Mouse (Mus musculus) embryonic facial prominence, embryonic 11.5 days (tissue): ENCODE measurements around the gene Naa60. TPM values are rescaled to one million over a fixed set of nuclear protein-coding genes. Genes with fewer than 3 reads are reported as not detected.

Experiments used
- ATAC-seq: fragments of 200-750 bp; cut with Nextera tagmentation; replicated peaks from 2 replicates; pipeline ENCODE4 v1.8.0; 2017; ENCODE audit warnings: low read depth; ENCODE audit not compliant: insufficient number of reproducible peaks, low FRiP score, low TSS enrichment
- DNase-seq: peaks from one replicate; pipeline ENCODE4 v3.0.0-alpha.2; 2015; ENCODE audit warnings: low spot score
- H3K27ac ChIP-seq: fragments of 300-500 bp; sonication (generic); replicated peaks from 2 replicates; pipeline ENCODE4 v1.5.1; 2014; ENCODE audit warnings: mild to moderate bottlenecking, low read depth, low read length, control low read depth
- H3K27me3 ChIP-seq: fragments of 300-500 bp; sonication (generic); 2 replicates; pipeline ENCODE4 v1.6.1; 2014; ENCODE audit warnings: mild to moderate bottlenecking, low read length, moderate library complexity, mixed read lengths; ENCODE audit not compliant: control insufficient read depth, insufficient read depth
- H3K36me3 ChIP-seq: fragments of 300-500 bp; sonication (generic); replicated peaks from 2 replicates; pipeline ENCODE4 v1.6.1; 2014; ENCODE audit warnings: low read depth, mild to moderate bottlenecking, low read length, moderate library complexity, mixed read lengths; ENCODE audit not compliant: control insufficient read depth, insufficient read depth
- H3K4me1 ChIP-seq: fragments of 300-500 bp; sonication (generic); 2 replicates; pipeline ENCODE4 v1.6.1; 2014; ENCODE audit warnings: low read length, mixed read lengths; ENCODE audit not compliant: control insufficient read depth, insufficient read depth
- H3K4me2 ChIP-seq: fragments of 300-500 bp; sonication (generic); 2 replicates; pipeline ENCODE4 v1.6.1; 2014; ENCODE audit warnings: low read depth, mild to moderate bottlenecking, control low read depth, low read length, moderate library complexity
- H3K4me3 ChIP-seq: fragments of 300-500 bp; sonication (generic); 2 replicates; pipeline ENCODE4 v1.5.1; 2014; ENCODE audit warnings: low read depth, low read length, control low read depth
- H3K9ac ChIP-seq: fragments of 300-500 bp; sonication (generic); replicated peaks from 2 replicates; pipeline ENCODE4 v1.6.1; 2014; ENCODE audit warnings: mild to moderate bottlenecking, control low read depth, low read length
- H3K9me3 ChIP-seq: fragments of 300-500 bp; sonication (generic); replicated peaks from 2 replicates; pipeline ENCODE4 v1.6.1; 2016; ENCODE audit warnings: mild to moderate bottlenecking, low read length, inconsistent platforms, mixed read lengths; ENCODE audit not compliant: control insufficient read depth
- WGBS: fragments of 180-500 bp; shearing (Covaris S2); extraction: QIAGEN DNeasy Blood & Tissue Kit; methylation state at CpG from one replicate; pipeline ENCODE4 v1.1.7; 2014; 5-methylcytosine and 5-hydroxymethylcytosine counted together
- polyA plus RNA-seq: library from polyadenylated mRNA; unstranded; fragments of >200 nt; fragmentation: Nextera tagmentation; extraction: Ambion mirVana; gene quantifications from 2 replicates; pipeline ENCODE4 v1.2.1, GENCODE M21; 2014

The Naa60 gene
- polyA plus RNA-seq = 53.3 and 55.7 TPM in 2 replicates

DNA sequence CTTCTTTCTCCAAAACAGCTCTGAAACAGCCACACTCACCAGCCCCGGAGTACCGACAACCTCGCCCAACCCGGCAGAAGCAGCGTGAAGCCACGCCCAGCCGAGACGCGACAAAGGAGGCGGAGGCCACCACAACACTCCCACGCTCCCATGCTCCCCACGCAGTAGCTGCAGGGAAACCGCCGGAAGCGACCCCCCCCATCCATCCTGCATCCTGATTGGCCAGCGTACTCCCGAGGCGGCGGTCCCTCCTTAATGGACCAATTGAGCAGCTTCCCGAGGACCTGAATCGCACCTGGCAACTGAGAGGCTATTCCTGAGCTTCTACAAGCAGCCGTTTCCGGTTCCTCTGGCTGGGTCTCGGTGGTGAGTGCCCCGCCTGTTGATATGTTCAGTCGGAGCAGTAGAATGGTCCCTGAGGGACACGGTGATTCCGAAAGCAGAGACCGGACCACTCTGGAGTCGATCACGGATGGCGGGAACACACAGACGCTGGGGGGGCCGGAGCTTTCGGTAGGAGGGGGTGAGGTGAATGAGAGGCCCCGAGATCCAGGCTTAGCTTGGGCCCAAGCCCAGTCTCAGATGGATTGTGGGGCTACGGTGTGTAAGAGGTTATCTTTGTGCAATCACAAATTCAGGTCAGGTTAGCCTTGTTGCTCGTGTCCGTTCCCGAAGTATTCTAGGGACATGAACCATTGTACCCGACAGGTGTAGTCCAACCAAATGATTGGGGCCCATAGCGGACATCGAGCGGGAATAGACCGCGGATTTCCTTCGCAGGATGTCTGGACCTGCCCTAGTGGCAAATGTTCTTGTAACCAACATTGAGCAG lies at the start of gene Naa60:
Naa60 (plus strand) TSS at position 160 of the 832 bp plus-strand sequence.
- WGBS = 4% methylated on average over 47 of the region's 47 CpGs
- Histone ChIP-seq H3K36me3 (no peaks in the 10 kb centered on the region), H3K9ac (peak within 1 kb of the TSS; percentile 73), H3K27me3 (no peaks in the 10 kb centered on the region), H3K9me3 (no peaks in the 10 kb centered on the region), H3K4me3 (peak within 1 kb of the TSS; percentile 53), H3K4me1 (no peaks in the 10 kb centered on the region), H3K4me2 (peak within 1 kb of the TSS; percentile 77), H3K27ac (no peak within 1 kb of the TSS)
- DNase-seq (peak; percentile 93), ATAC-seq (peak; percentile 98)

DNA sequence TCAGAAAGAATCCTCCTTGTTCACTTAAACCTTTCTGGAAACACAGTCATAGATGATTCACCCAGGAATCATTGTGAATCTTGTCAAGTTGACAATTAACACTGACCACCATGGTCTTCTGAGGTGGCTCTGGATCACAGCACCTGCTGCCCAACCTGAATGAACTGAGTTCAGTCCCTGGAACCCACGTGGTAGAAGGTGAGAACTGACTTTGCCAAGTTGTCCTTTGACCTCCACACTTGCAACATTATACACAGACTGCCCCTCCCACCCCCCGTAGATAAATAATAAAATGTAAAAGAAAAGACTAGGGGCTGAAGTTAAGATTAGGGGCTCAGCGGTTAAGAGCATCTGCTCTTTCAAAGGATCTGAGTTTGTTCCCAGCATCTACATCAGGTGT lies 44.2 kb upstream of the Naa60 start:
- no peak overlapping the region for H3K9ac ChIP-seq
- no peaks in the 10 kb centered on the region for H3K9me3 ChIP-seq
- no peaks in the 10 kb centered on the region for H3K4me1 ChIP-seq
- H3K4me3 ChIP-seq = no peak overlapping the region
- DNase-seq (no peak), ATAC-seq (no peak)
- H3K4me2 ChIP-seq = no peak overlapping the region
- H3K27me3 ChIP-seq = no peaks in the 10 kb centered on the region
- WGBS = 59% methylated on average over 3 of the region's 3 CpGs
- H3K27ac ChIP-seq = no peak overlapping the region
- H3K36me3 ChIP-seq = no peaks in the 10 kb centered on the region

DNA sequence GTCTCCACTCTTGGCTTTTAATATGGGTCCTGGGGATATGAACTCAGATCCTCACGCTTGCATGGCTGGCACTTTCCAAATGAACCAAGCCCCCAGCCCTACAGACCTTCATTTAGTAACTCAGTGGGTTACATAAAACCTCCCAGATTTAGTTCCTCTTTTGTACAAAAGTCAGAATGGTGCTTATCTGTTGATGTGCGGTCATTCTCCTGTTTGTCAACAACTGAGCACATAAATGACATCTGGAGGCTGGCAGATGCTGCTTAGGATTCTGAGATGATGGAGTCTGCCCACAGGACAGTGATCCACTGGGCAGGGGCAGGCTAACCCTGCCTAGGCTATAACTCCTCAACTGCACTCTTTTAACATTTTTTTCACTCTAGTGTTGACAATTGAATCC lies 42.4 kb upstream of the Naa60 start:
- H3K27ac ChIP-seq = no peak overlapping the region
- H3K9ac ChIP-seq = no peak overlapping the region
- ATAC-seq (no peak), DNase-seq (no peak)
- WGBS = 82% methylated on average over 2 of the region's 2 CpGs
- no peaks in the 10 kb centered on the region for H3K4me1 ChIP-seq
- H3K4me2 ChIP-seq = no peak overlapping the region
- H3K4me3 ChIP-seq = no peak overlapping the region
- no peaks in the 10 kb centered on the region for H3K9me3 ChIP-seq
- H3K36me3 ChIP-seq = no peaks in the 10 kb centered on the region
- no peaks in the 10 kb centered on the region for H3K27me3 ChIP-seq

DNA sequence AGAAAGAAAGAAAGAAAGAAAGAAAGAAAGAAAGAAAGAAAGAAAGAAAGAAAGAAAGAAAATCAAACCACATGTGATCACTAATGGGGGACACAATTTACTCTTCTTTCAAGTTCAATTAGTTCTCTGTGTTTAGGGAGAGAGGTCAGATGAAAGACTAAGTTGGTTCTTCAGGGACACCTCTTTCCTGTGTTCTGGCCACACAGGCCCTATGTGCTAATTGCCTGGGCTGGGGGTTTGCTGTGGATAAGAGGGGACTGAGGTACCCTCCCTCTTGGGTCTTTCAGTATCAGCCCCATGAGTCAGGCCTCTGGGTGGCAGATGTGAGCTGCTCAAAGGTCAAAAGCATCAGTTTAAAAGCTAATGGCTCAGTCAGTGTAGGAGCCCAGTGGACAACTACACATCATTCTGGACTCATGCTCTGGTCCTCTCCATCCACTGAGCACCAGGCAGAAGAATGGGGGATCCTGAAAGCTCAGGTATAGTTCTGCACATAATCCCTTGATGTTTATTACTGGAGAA lies 41.5 kb upstream of the Naa60 start, which contains the start of gene Olfr15:
Olfr15 (plus strand) TSS at position 291 of the 522 bp plus-strand sequence.
- H3K27me3 ChIP-seq = no peaks in the 10 kb centered on the region
- H3K27ac ChIP-seq = no peak within 1 kb of the TSS
- H3K9me3 ChIP-seq = no peaks in the 10 kb centered on the region
- DNase-seq = peak; percentile 14
- no peak within 1 kb of the TSS for H3K9ac ChIP-seq
- H3K4me3 ChIP-seq = no peak within 1 kb of the TSS
- H3K4me1 ChIP-seq = no peaks in the 10 kb centered on the region
- H3K36me3 ChIP-seq = no peaks in the 10 kb centered on the region
- ATAC-seq = 0 out of 2 replicates have a peak, but pooled peaks have one; percentile 56
- no peak within 1 kb of the TSS for H3K4me2 ChIP-seq

DNA sequence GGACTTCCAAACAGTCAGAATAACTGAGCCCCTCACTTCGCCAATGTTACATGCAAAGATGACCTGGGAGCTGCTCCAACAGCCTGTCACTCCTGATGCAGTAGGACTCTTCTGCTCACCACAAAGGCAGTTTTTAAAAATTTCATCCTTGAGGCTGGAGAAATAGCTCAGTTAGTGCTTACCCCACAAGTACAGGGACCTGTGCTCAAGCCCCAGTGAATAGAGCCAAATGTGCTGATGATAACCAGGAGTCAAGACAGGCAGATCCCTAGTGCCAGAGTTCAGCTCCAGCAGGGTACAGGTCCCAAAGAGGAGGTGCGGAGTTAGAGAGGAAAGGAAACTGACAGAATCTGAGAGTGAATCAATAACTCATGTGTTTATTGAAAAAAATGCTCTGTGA lies 36.7 kb upstream of the Naa60 start:
- no peaks in the 10 kb centered on the region for H3K4me1 ChIP-seq
- H3K27me3 ChIP-seq = no peaks in the 10 kb centered on the region

DNA sequence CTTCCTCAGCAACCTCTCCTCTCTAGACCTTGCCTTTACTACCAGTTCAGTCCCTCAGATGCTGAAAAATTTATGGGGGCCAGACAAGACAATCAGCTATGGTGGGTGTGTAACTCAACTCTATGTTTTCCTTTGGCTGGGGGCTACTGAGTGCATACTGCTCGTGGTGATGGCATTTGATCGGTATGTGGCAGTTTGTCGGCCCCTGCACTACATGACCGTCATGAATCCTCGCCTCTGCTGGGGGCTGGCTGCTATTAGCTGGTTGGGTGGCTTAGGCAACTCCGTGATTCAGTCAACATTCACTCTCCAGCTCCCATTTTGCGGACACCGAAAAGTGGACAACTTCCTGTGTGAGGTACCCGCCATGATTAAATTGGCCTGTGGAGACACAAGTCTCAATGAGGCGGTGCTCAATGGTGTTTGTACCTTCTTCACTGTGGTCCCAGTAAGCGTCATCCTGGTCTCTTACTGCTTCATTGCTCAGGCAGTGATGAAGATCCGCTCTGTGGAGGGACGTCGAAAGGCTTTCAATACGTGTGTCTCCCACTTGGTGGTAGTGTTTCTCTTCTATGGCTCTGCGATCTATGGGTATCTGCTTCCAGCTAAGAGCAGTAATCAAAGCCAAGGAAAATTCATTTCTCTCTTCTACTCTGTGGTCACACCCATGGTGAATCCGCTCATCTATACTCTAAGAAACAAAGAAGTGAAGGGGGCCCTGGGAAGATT lies 32.9 kb upstream of the Naa60 start:
- H3K4me2 ChIP-seq = no peak overlapping the region
- H3K9me3 ChIP-seq = no peaks in the 10 kb centered on the region
- DNase-seq = peak; percentile 18
- 65% methylated on average over 17 of the region's 17 CpGs for WGBS
- no peak for ATAC-seq
- no peak overlapping the region for H3K4me3 ChIP-seq
- no peaks in the 10 kb centered on the region for H3K36me3 ChIP-seq
- no peaks in the 10 kb centered on the region for H3K27me3 ChIP-seq
- no peak overlapping the region for H3K27ac ChIP-seq
- H3K4me1 ChIP-seq = no peaks in the 10 kb centered on the region
- H3K9ac ChIP-seq = no peak overlapping the region

More for the DNA sequence above, 36.7 kb upstream of the Naa60 start:
- ATAC-seq (no peak), DNase-seq (no peak)
- H3K9me3 ChIP-seq = no peaks in the 10 kb centered on the region
- H3K4me3 ChIP-seq = no peak overlapping the region
- WGBS = 83% methylated on average over 2 of the region's 2 CpGs
- H3K36me3 ChIP-seq = no peaks in the 10 kb centered on the region
- H3K4me2 ChIP-seq = no peak overlapping the region
- H3K9ac ChIP-seq = no peak overlapping the region
- no peak overlapping the region for H3K27ac ChIP-seq

DNA sequence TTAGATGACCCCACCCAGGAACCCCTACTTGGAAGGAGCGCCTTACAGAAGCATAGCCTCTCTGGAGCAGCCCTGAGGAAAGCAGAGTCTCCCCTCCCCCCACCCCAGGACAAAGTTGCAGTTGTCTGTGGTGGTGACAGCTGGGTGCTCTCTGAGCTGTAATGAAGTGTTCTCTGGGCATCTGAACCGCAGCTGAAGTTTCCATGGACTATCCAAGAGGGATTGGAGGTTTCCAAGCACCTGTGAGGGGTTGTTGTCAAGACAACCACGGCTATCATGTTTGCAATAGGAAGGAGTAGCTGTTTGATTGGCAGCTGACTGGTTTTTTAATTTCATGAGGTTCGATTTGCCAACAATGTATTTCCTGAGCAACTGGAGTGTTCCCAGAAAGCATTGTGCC lies 29.2 kb upstream of the Naa60 start:
- Histone ChIP-seq H3K4me2 (no peak overlapping the region), H3K9me3 (no peaks in the 10 kb centered on the region), H3K36me3 (no peaks in the 10 kb centered on the region), H3K4me1 (no peaks in the 10 kb centered on the region), H3K4me3 (no peak overlapping the region), H3K27ac (no peak overlapping the region), H3K9ac (no peak overlapping the region), H3K27me3 (no peaks in the 10 kb centered on the region)
- ATAC-seq = no peak
- DNase-seq = no peak
- WGBS = 31% methylated on average over 4 of the region's 4 CpGs

DNA sequence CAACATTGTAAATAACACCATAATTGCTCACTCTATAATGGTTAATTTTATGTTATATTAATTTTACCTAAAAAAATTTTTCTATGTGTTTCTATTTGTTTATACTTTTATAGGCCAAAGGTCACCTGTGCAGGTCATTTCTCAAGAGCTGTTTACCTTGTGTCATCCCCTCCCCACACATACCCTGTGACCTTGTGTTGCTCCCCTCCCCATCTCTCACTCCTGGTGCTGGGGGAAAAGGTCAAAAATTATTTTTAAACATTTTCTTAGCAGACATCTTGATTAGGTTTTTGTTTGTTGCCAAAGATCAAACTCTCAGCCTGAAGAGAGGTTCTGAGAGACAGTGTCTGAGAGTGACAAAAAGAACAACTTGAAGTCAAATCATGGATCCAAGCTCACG lies 28.4 kb upstream of the Naa60 start:
- no peaks in the 10 kb centered on the region for H3K9me3 ChIP-seq
- H3K27ac ChIP-seq = no peak overlapping the region
- no peaks in the 10 kb centered on the region for H3K27me3 ChIP-seq
- no peak overlapping the region for H3K4me2 ChIP-seq
- H3K4me1 ChIP-seq = no peaks in the 10 kb centered on the region
- H3K4me3 ChIP-seq = no peak overlapping the region
- DNase-seq (no peak), ATAC-seq (no peak)
- no peak overlapping the region for H3K9ac ChIP-seq
- H3K36me3 ChIP-seq = no peaks in the 10 kb centered on the region
- 79% methylated on average over 1 of the region's 1 CpGs for WGBS
